Mouse (Mus musculus) brain, embryonic 14.5 days (tissue): ENCODE measurements around the gene Repin1.

Experiments used
- CTCF ChIP-seq: fragments of 200-500 bp; IDR thresholded peaks from 2 replicates; pipeline ENCODE4 v1.5.1; 2012; ENCODE audit warnings: inconsistent platforms, mild to moderate bottlenecking, moderate library complexity, borderline replicate concordance; ENCODE audit not compliant: insufficient read depth, insufficient read length; ENCODE audit errors: extremely low read depth
- POLR2A ChIP-seq: fragments of 200-500 bp; IDR thresholded peaks from 2 replicates; pipeline ENCODE4 v1.6.1; 2012; ENCODE audit warnings: mild to moderate bottlenecking, inconsistent platforms, borderline replicate concordance; ENCODE audit not compliant: poor library complexity, insufficient read depth, insufficient read length, severe bottlenecking; ENCODE audit errors: extremely low read depth

DNA sequence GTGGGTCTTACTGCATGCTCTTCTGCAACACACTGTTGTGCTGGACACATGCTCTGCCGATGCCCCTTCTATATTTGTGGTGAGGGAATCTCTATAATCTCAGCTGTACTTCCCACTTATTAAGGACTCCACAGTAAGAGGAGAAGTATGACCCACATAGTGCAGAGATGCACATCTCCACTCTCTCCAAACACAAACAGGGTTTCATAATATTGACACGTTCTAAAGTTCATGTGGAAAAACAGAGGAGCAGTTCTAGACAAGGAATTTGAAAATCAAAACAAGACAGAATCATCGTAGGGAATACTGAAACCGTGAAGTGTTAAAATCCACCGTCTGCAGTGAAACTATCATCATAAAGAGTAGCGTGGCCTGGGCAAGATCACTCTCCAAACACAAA, 1.8 kb upstream of the Repin1 start:
- TF ChIP-seq POLR2A: no peak
- TF ChIP-seq CTCF: no peak
